Comparison of ENCODE assay signal across 8 mouse cellular contexts in genomic region chr8:108715416-108715948, GRCm38 (mm10).
DNase-seq lines count a peak whose midpoint lies in the region; ATAC-seq and TF ChIP-seq lines count a peak whose summit lies in the region.

No protein-coding gene starts in this region.

- ATAC-seq in limb, embryonic 15.5 days (ENCODE audit: insufficient number of reproducible peaks, low FRiP score, low TSS enrichment, low read depth), result no peak
- ATAC-seq in stomach, embryonic 15.5 days (ENCODE audit: insufficient read depth, low FRiP score, low read depth), result no peak
- no peak; the same call in 1 of the 2 replicates for ATAC-seq in frontal cortex, adult (ENCODE audit: low TSS enrichment)

- WGBS in spleen, adult 2 months, result 41% methylated on average over 11 of the region's 11 CpGs
- 6% methylated on average over 11 of the region's 11 CpGs for WGBS in forebrain, embryonic 10.5 days
- 9% methylated on average over 10 of the region's 11 CpGs for WGBS in limb, embryonic 15.5 days
- WGBS in stomach, embryonic 15.5 days, result 14% methylated on average over 10 of the region's 11 CpGs

- H3K27ac ChIP-seq in spleen, adult 2 months (ENCODE audit: insufficient read depth, low read length), result no peak overlapping the region
- peak overlapping the region; percentile 94 for H3K27ac ChIP-seq in forebrain, embryonic 10.5 days
- H3K27ac ChIP-seq in limb, embryonic 15.5 days, result peak overlapping the region; percentile 95
- H3K27ac ChIP-seq in stomach, embryonic 15.5 days, result peak overlapping the region; percentile 94

- peaks cover 5% of the 10 kb centered on the region for H3K27me3 ChIP-seq in spleen, adult 2 months (ENCODE audit: control insufficient read depth, insufficient read depth, low read length)
- H3K27me3 ChIP-seq in forebrain, embryonic 10.5 days (ENCODE audit: poor library complexity, severe bottlenecking), result peaks cover 43% of the 10 kb centered on the region
- no peaks in the 10 kb centered on the region for H3K27me3 ChIP-seq in limb, embryonic 15.5 days
- no peaks in the 10 kb centered on the region for H3K27me3 ChIP-seq in stomach, embryonic 15.5 days (replicated peaks)

- H3K4me1 ChIP-seq in spleen, adult 2 months (ENCODE audit: control insufficient read depth, insufficient read depth, insufficient read length), result peaks cover 7% of the 10 kb centered on the region; the same call in 1 of the 2 replicates
- H3K4me1 ChIP-seq in forebrain, embryonic 10.5 days, result peaks cover 98% of the 10 kb centered on the region
- peaks cover 82% of the 10 kb centered on the region for H3K4me1 ChIP-seq in limb, embryonic 15.5 days
- H3K4me1 ChIP-seq in stomach, embryonic 15.5 days, result peaks cover 71% of the 10 kb centered on the region

- H3K9me3 ChIP-seq in forebrain, embryonic 10.5 days, result no peaks in the 10 kb centered on the region
- no peaks in the 10 kb centered on the region for H3K9me3 ChIP-seq in limb, embryonic 15.5 days
- H3K9me3 ChIP-seq in stomach, embryonic 15.5 days, result no peaks in the 10 kb centered on the region

- TF ChIP-seq CTCF in spleen, adult 2 months (IDR thresholded peaks at IDR 0.05; ENCODE audit: extremely low read depth, insufficient read depth, insufficient read length, insufficient replicate concordance), result no peak

- no peak for DNase-seq in spleen, adult 2 months (ENCODE audit: low read depth in 1 of 2, low spot score in 2 of 2)
- no peak for DNase-seq in spleen, postnatal 4 days (ENCODE audit: low spot score in 2 of 2)
- DNase-seq in forebrain, embryonic 10.5 days (ENCODE audit: extremely low spot score, low spot score), result no peak
- DNase-seq in urinary bladder, postnatal 4 days (ENCODE audit: low spot score in 2 of 2), result no peak
- DNase-seq in layer of hippocampus, postnatal 36 days, result no peak

- peak overlapping the region; percentile 92 for H3K4me2 ChIP-seq in limb, embryonic 15.5 days
- H3K4me2 ChIP-seq in stomach, embryonic 15.5 days, result peak overlapping the region; percentile 89

- TF ChIP-seq POLR2A in spleen, adult 2 months (IDR thresholded peaks at IDR 0.05; ENCODE audit: low read depth, low read length), result no peak

- H3K4me3 ChIP-seq in spleen, adult 2 months (ENCODE audit: extremely low read depth, insufficient read depth, insufficient read length), result peak overlapping the region; percentile 64
- peak overlapping the region; percentile 88 for H3K4me3 ChIP-seq in forebrain, embryonic 10.5 days
- H3K4me3 ChIP-seq in limb, embryonic 15.5 days, result peak overlapping the region; percentile 71
- H3K4me3 ChIP-seq in stomach, embryonic 15.5 days (replicated peaks), result peak overlapping the region; percentile 76

- no peaks in the 10 kb centered on the region for H3K36me3 ChIP-seq in spleen, adult 2 months (ENCODE audit: control insufficient read depth, insufficient read depth, low read length)
- no peaks in the 10 kb centered on the region for H3K36me3 ChIP-seq in forebrain, embryonic 10.5 days (replicated peaks)
- H3K36me3 ChIP-seq in limb, embryonic 15.5 days, result no peaks in the 10 kb centered on the region
- H3K36me3 ChIP-seq in stomach, embryonic 15.5 days, result no peaks in the 10 kb centered on the region

- peak overlapping the region; percentile 79 for H3K9ac ChIP-seq in limb, embryonic 15.5 days
- peak overlapping the region; percentile 77 for H3K9ac ChIP-seq in stomach, embryonic 15.5 days
